Mouse (Mus musculus) bone marrow, adult 2 months (tissue): ENCODE data around the gene P2rx1.

Experiments
- CTCF ChIP-seq: fragments of 200-500 bp; IDR thresholded peaks from 2 replicates; pipeline ENCODE4 v1.5.1; 2011; ENCODE audit warnings: low read length, control low read depth; ENCODE audit not compliant: control insufficient read depth, insufficient read depth
- POLR2A ChIP-seq: fragments of 200-500 bp; IDR thresholded peaks from 2 replicates; pipeline ENCODE4 v1.6.1; 2011; ENCODE audit warnings: low read depth, mild to moderate bottlenecking, control low read depth, low read length, borderline replicate concordance; ENCODE audit not compliant: control insufficient read depth

- TF ChIP-seq POLR2A (no peak), CTCF (no peak)
Measured at GRCm38 (mm10) chr11:73023827-73024226, 24.9 kb downstream of the P2rx1 start.
